Mouse (Mus musculus): ENCODE measurements around the gene Ccdc149.

Ccdc149 gene

GRCm38 (mm10) chr5:52370901-52371300 lies 100.4 kb downstream of the Ccdc149 start:
- no peak for DNase-seq (ENCODE audit: low read depth)

GRCm38 (mm10) chr5:52367866-52368840 lies 103.2 kb downstream of the Ccdc149 start:
- DNase-seq (ENCODE audit: low read depth) = no peak

GRCm38 (mm10) chr5:52366661-52367060 lies 104.7 kb downstream of the Ccdc149 start:
- no peak for DNase-seq (ENCODE audit: low read depth)

GRCm38 (mm10) chr5:52365930-52366329 lies 105.4 kb downstream of the Ccdc149 start:
- no peak for DNase-seq (ENCODE audit: low read depth)

GRCm38 (mm10) chr5:52364521-52364920 lies 106.8 kb downstream of the Ccdc149 start:
- DNase-seq (ENCODE audit: low read depth) = no peak

- no peak for DNase-seq (ENCODE audit: low read depth)
Measured at GRCm38 (mm10) chr5:52363468-52364150, 107.7 kb downstream of the Ccdc149 start, which contains the start of gene Sod3. TSS of gene Sod3 (plus strand) at chr5:52363791.

- no peak for DNase-seq (ENCODE audit: low read depth)
Measured at GRCm38 (mm10) chr5:52362776-52363467, 108.4 kb downstream of the Ccdc149 start.

- no peak for DNase-seq (ENCODE audit: low read depth)
Measured at GRCm38 (mm10) chr5:52360286-52361049, 110.9 kb downstream of the Ccdc149 start.

- DNase-seq (ENCODE audit: low read depth) = no peak
Measured at GRCm38 (mm10) chr5:52358120-52358519, 113.2 kb downstream of the Ccdc149 start.

GRCm38 (mm10) chr5:52357175-52357754 lies 114.1 kb downstream of the Ccdc149 start:
- no peak for DNase-seq (ENCODE audit: low read depth)

GRCm38 (mm10) chr5:52355612-52356011 lies 115.7 kb downstream of the Ccdc149 start:
- DNase-seq (ENCODE audit: low read depth) = no peak

GRCm38 (mm10) chr5:52354441-52354840 lies 116.9 kb downstream of the Ccdc149 start:
- no peak for DNase-seq (ENCODE audit: low read depth)

- DNase-seq (ENCODE audit: low read depth) = no peak
Measured at GRCm38 (mm10) chr5:52352730-52353129, 118.6 kb downstream of the Ccdc149 start.

- no peak for DNase-seq (ENCODE audit: low read depth)
Measured at GRCm38 (mm10) chr5:52351561-52351960, 119.8 kb downstream of the Ccdc149 start.

GRCm38 (mm10) chr5:52350451-52350850 lies 120.9 kb downstream of the Ccdc149 start:
- DNase-seq (ENCODE audit: low read depth) = no peak

GRCm38 (mm10) chr5:52346890-52347289 lies 124.4 kb downstream of the Ccdc149 start:
- DNase-seq (ENCODE audit: low read depth) = no peak

- DNase-seq (ENCODE audit: low read depth) = no peak
Measured at GRCm38 (mm10) chr5:52339134-52339533, 132.2 kb downstream of the Ccdc149 start.

- no peak for DNase-seq (ENCODE audit: low read depth)
Measured at GRCm38 (mm10) chr5:52335590-52335989, 135.7 kb downstream of the Ccdc149 start.

GRCm38 (mm10) chr5:52332120-52332519 lies 139.2 kb downstream of the Ccdc149 start:
- peak; percentile 6 for DNase-seq (ENCODE audit: low read depth)

Measured in naive thymus-derived CD4-positive, alpha-beta T cell, adult 2 months (primary cell).